Mouse (Mus musculus) heart, embryonic 16.5 days (tissue): ENCODE results near the gene Zer1. TPM values are rescaled to one million over a fixed set of nuclear protein-coding genes. Genes with fewer than 3 reads are reported as not detected.
"Not testable (repeated sequence)": the region's sequence is repeated elsewhere in the genome, so short reads cannot be mapped to it uniquely, and the experiment has no call there.

Experiments
- ATAC-seq: fragments of 200-750 bp; cut with Nextera tagmentation; replicated peaks from 2 replicates; pipeline ENCODE4 v1.8.0; 2017; ENCODE audit warnings: moderate number of reproducible peaks; ENCODE audit not compliant: insufficient read depth, low FRiP score; ENCODE audit errors: extremely low read depth
- H3K27ac ChIP-seq: fragments of 300-500 bp; sonication (generic); 2 replicates; pipeline ENCODE4 v1.5.1; 2014; ENCODE audit warnings: mild to moderate bottlenecking, low read length, control low read depth, moderate library complexity
- H3K27me3 ChIP-seq: fragments of 300-500 bp; sonication (generic); 2 replicates; pipeline ENCODE4 v1.6.1; 2014; ENCODE audit warnings: low read length, mixed read lengths; ENCODE audit not compliant: control insufficient read depth, insufficient read depth
- H3K36me3 ChIP-seq: fragments of 300-500 bp; sonication (generic); 2 replicates; pipeline ENCODE4 v1.6.1; 2014; ENCODE audit not compliant: control insufficient read depth, insufficient read depth
- H3K4me1 ChIP-seq: fragments of 300-500 bp; sonication (generic); 2 replicates; pipeline ENCODE4 v1.6.1; 2014; ENCODE audit warnings: low read length, mixed read lengths; ENCODE audit not compliant: control insufficient read depth, insufficient read depth
- H3K4me2 ChIP-seq: fragments of 300-500 bp; sonication (generic); 2 replicates; pipeline ENCODE4 v1.6.1; 2014; ENCODE audit warnings: low read depth, mild to moderate bottlenecking, control low read depth, low read length
- H3K4me3 ChIP-seq: fragments of 300-500 bp; sonication (generic); 2 replicates; pipeline ENCODE4 v1.5.1; 2014; ENCODE audit warnings: mild to moderate bottlenecking, control low read depth, low read length
- H3K9ac ChIP-seq: fragments of 300-500 bp; sonication (generic); 2 replicates; pipeline ENCODE4 v1.6.1; 2014; ENCODE audit warnings: low read length, control low read depth
- H3K9me3 ChIP-seq: fragments of 300-500 bp; sonication (generic); replicated peaks from 2 replicates; pipeline ENCODE4 v1.6.1; 2016; ENCODE audit warnings: low read length; ENCODE audit not compliant: control insufficient read depth
- WGBS: fragments of 180-500 bp; shearing (Covaris S2); extraction: QIAGEN DNeasy Blood & Tissue Kit; methylation state at CpG from one replicate; pipeline ENCODE4 v1.1.7; 2014; 5-methylcytosine and 5-hydroxymethylcytosine counted together
- polyA plus RNA-seq: library from polyadenylated mRNA; unstranded; fragments of >200 nt; fragmentation: Nextera tagmentation; extraction: Ambion mirVana; gene quantifications from 2 replicates; pipeline ENCODE4 v1.2.1, GENCODE M21; 2015

The Zer1 gene
- polyA plus RNA-seq, 1 experiment from 2014 or later = 5.7 TPM

DNA sequence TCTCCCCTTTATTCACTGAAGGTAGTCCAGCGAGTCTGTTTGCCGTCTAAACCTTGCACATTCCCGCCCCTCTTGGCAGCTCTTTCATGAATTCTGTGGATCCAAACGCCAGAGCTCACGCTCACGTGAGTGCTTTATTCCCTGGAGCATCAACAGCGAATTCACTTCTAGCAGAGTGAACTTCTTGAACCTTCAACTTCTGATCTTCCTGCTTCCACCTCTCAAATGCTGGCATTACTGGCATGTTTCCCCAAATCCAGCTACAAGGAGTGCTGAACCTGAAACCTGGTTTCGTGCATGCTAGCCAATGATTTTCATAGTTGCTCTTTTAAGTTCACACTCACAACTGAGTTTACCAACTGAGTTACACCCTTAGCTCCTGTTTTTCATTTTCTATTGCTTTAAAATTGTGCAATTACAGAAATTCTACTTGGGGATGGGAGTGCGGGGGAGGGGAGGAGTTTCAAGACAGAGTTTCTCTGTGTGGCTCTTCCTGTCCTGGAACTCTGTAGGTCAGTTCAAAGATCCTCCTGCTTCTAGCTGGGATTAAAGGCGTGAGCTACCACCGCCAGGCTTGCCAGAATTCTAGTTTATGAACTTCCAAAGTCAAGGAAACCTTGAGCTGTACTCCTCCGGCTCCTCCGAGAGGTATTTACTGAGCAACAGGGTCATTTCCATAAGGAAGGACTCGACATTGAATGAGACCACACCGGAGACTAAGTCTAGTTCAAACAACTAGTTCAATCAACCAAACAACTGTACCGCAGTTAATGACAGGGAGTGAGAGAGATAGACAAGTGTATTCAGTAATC lies 8.6 kb upstream of the Zer1 start:
- WGBS = 14% methylated on average over 16 of the region's 16 CpGs
- ATAC-seq = peak; percentile 24; the same call in 1 of the 2 replicates
- Histone ChIP-seq H3K4me1 (peaks cover 19% of the 10 kb centered on the region), H3K27ac (peak overlapping the region; percentile 93), H3K4me3 (peak overlapping the region; percentile 97), H3K9me3 (no peaks in the 10 kb centered on the region), H3K27me3 (no peaks in the 10 kb centered on the region), H3K9ac (peak overlapping the region; percentile 93), H3K36me3 (peaks cover 3% of the 10 kb centered on the region; the same call in 1 of the 2 replicates), H3K4me2 (peak overlapping the region; percentile 77)

- not testable (repeated sequence) for H3K9me3 ChIP-seq, H3K27ac ChIP-seq, H3K4me2 ChIP-seq, H3K4me3 ChIP-seq, ATAC-seq, H3K36me3 ChIP-seq, H3K9ac ChIP-seq, H3K27me3 ChIP-seq
- H3K4me1 ChIP-seq = peaks cover 19% of the 10 kb centered on the region
- 56% methylated on average over 5 of the region's 5 CpGs for WGBS
Observed at GRCm38 (mm10) chr2:30131240-30131639, 6.9 kb upstream of the Zer1 start.

GRCm38 (mm10) chr2:30130156-30130555 lies 5.8 kb upstream of the Zer1 start:
- no peaks in the 10 kb centered on the region for H3K27me3 ChIP-seq
- H3K4me1 ChIP-seq = peaks cover 17% of the 10 kb centered on the region
- H3K36me3 ChIP-seq = no peaks in the 10 kb centered on the region
- 73% methylated on average over 4 of the region's 4 CpGs for WGBS
- no peak overlapping the region for H3K4me3 ChIP-seq
- no peak overlapping the region for H3K27ac ChIP-seq
- no peak overlapping the region for H3K9ac ChIP-seq
- no peak overlapping the region for H3K4me2 ChIP-seq
- no peaks in the 10 kb centered on the region for H3K9me3 ChIP-seq
- no peak for ATAC-seq

DNA sequence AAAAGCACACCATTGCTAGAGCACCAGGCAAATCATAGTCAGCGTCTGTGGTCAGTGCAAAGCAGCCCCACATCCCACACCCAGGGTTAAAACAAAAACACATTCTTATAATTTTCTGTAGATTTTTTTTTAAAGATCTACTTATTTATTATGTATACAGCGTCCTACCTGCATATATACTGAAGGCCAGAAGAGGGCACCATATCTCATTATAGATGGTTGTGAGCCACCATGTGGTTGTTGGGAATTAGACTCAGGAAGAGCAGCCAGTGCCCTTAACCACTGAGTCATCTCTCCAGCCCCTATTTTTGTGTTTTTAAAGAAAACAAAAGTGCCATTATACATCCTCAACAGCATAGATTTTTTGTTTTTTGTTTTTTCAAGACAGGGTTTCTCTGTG lies 4.4 kb upstream of the Zer1 start:
- ATAC-seq = no peak
- H3K27me3 ChIP-seq = no peaks in the 10 kb centered on the region
- no peak overlapping the region for H3K9ac ChIP-seq
- no peak overlapping the region for H3K4me2 ChIP-seq
- H3K9me3 ChIP-seq = no peaks in the 10 kb centered on the region
- no peak overlapping the region for H3K27ac ChIP-seq
- H3K36me3 ChIP-seq = no peaks in the 10 kb centered on the region
- H3K4me3 ChIP-seq = no peak overlapping the region
- WGBS = 21% methylated on average over 2 of the region's 2 CpGs
- H3K4me1 ChIP-seq = peaks cover 13% of the 10 kb centered on the region

DNA sequence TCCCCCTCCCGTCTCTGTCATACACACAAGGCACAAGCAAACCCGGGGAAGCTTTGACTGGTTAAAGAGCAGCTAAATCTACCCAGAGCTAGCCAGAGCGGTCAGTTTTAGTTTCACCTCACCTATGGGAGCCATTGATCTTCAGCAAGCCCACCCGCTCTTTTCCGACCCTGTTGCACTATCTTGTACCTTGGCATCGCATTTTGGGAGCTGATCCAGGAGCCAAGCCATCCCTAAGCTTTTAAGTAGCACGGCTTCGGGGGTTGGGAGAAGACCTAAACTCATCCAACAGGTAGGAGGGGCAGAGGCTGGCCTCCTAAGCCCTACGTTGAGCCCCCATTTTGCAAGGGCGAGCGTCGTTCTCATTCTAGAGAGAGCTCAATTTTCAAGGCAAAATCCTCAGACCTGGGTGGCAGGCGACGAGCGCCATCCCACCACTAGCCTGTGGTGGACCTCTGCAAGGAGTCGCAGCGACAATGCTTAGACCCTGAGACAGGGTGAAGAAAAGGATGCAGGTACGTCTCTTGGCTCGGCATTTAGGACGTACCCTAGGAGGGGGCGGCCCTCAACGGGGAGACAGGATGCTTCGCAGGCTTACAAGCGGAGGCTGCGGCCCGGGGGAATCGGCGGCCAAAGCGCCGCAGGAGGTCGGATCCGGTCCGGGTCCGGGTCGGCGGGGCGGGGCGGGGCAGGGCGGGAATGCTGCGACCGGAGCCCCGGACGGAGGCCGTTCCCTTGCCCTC lies 485 bp downstream of the Zer1 start:
- H3K4me1 ChIP-seq = peaks cover 13% of the 10 kb centered on the region
- ATAC-seq = no peak; the same call in 1 of the 2 replicates
- no peaks in the 10 kb centered on the region for H3K9me3 ChIP-seq
- no peaks in the 10 kb centered on the region for H3K27me3 ChIP-seq
- WGBS = 1% methylated on average over 40 of the region's 44 CpGs
- peak overlapping the region; percentile 86 for H3K27ac ChIP-seq
- H3K4me3 ChIP-seq = peak overlapping the region; percentile 81
- H3K36me3 ChIP-seq = 0 out of 2 replicates have a peak, but pooled peaks cover 3% of the 10 kb centered on the region
- H3K9ac ChIP-seq = peak overlapping the region; percentile 88
- peak overlapping the region; percentile 95 for H3K4me2 ChIP-seq

GRCm38 (mm10) chr2:30122766-30123165 lies 1.6 kb downstream of the Zer1 start:
- Histone ChIP-seq H3K36me3 (0 out of 2 replicates have a peak, but pooled peaks cover 3% of the 10 kb centered on the region), H3K27me3 (no peaks in the 10 kb centered on the region), H3K9ac (no peak overlapping the region), H3K27ac (no peak overlapping the region), H3K4me1 (peaks cover 13% of the 10 kb centered on the region), H3K4me3 (no peak overlapping the region), H3K9me3 (no peaks in the 10 kb centered on the region), H3K4me2 (no peak overlapping the region)
- 84% methylated on average over 5 of the region's 5 CpGs for WGBS
- ATAC-seq = no peak

- Histone ChIP-seq H3K4me3 (no peak overlapping the region), H3K36me3 (0 out of 2 replicates have a peak, but pooled peaks cover 3% of the 10 kb centered on the region), H3K9ac (no peak overlapping the region), H3K27me3 (no peaks in the 10 kb centered on the region), H3K4me1 (peaks cover 13% of the 10 kb centered on the region), H3K27ac (no peak overlapping the region), H3K9me3 (no peaks in the 10 kb centered on the region), H3K4me2 (no peak overlapping the region)
- 75% methylated on average over 4 of the region's 4 CpGs for WGBS
- ATAC-seq = no peak
Observed at GRCm38 (mm10) chr2:30120269-30120668, 4.1 kb downstream of the Zer1 start.

- no peak for ATAC-seq
- Histone ChIP-seq H3K4me3 (no peak overlapping the region), H3K27ac (no peak overlapping the region), H3K27me3 (no peaks in the 10 kb centered on the region), H3K9ac (no peak overlapping the region), H3K4me2 (no peak overlapping the region), H3K36me3 (0 out of 2 replicates have a peak, but pooled peaks cover 3% of the 10 kb centered on the region), H3K4me1 (peaks cover 8% of the 10 kb centered on the region), H3K9me3 (no peaks in the 10 kb centered on the region)
- WGBS = 42% methylated on average over 6 of the region's 6 CpGs
Observed at GRCm38 (mm10) chr2:30119641-30120051, 4.7 kb downstream of the Zer1 start.

DNA sequence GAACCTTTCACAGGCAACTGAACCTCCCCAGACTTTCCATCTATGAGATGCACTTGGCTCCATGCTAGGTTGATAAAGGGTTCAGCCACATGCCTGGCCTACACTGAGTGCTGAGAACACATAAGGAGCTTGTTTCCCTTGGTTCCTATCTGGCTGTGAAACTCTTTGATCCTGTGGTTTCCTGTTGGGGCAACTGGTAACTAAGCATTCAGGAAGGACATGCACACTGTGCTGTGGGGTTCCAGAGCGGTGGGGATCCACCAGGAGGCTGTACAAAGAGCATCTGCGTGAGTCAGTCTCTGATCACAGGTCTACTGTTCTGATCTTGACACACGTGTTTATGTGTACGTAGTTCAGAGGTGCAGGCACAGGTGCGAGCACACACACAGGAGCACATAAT lies 11.8 kb downstream of the Zer1 start:
- no peaks in the 10 kb centered on the region for H3K27me3 ChIP-seq
- no peaks in the 10 kb centered on the region for H3K4me1 ChIP-seq
- WGBS = 79% methylated on average over 5 of the region's 5 CpGs
- H3K4me2 ChIP-seq = no peak overlapping the region
- no peak overlapping the region for H3K27ac ChIP-seq
- peak; percentile 14; the same call in 1 of the 2 replicates for ATAC-seq
- H3K9ac ChIP-seq = no peak overlapping the region
- H3K9me3 ChIP-seq = no peaks in the 10 kb centered on the region
- H3K4me3 ChIP-seq = no peak overlapping the region
- peaks cover 22% of the 10 kb centered on the region for H3K36me3 ChIP-seq
